Mouse (Mus musculus): ENCODE measurements around the gene Srsf1.
"Not testable (repeated sequence)": the region's sequence is repeated elsewhere in the genome, so short reads cannot be mapped to it uniquely, and the experiment has no call there.

Gene Srsf1

DNA sequence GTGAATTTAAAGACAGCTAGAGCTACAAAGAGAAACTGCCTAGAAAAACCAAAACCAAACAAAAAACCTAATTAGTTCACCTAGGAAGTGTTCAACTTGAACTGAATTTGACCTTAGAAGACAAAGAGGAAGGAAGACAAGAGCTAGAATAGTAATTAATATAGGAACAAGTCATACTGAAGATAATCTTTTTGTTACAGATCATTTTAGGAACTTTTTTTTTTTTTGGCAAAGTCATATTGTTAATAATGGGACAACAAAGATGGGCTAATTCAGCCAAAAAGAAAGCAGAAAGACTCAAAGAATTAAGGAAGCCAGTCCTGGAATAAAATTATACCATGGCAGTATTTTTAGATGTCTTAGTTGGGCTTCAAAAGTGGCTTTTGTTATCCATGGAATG is 2.9 kb upstream of the Srsf1 start:
- no peak for DNase-seq

GRCm38 (mm10) chr11:88045159-88045558 is 2.0 kb upstream of the Srsf1 start:
- not testable (repeated sequence) for DNase-seq

DNA sequence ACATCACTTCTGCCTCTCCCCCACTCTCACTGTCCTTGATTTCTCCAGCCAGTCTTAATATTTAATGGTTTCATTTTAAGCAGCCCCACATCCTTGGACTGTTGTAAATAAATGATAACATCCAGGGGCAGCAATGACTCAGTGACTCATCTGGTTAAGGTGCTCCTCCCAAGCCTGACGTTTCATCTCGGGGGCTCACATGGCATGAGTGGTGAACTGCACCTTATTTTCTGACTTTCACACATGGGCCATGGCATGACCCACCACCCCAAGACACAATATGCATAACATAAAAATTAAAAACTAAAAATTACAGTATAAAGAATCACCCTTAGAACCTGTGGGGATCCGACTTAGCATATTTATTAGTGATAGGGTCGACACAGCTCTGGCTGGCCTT is 1.3 kb upstream of the Srsf1 start:
- DNase-seq, result no peak

DNA sequence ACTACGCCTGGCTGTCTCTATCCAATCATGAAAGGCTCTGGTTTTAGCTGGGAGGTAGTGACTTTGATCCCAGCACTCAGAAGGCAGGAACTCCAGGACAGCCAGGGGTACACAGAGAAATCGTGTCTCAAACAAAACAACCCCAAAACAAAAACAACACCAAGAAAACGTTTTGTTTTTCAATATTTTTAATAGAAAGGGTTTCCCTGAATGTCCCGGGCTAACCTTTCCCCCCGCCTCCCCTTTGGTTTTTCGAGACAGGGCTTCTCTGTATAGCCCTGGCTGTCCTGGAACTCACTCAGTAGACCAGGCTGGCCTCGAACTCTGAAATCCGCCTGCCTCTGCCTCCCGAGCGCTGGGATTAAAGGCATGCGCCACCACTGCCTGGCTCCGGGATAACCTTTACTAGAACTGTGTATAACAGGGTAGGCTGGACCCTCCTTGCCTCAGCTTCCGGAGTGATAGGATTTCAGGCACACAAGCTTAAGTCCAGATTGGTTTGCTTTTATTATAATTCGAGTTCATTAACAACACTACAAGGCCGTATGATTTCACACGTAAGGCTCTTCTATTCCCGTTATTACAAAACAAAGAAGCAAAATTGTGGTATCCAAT is 743 bp upstream of the Srsf1 start:
- DNase-seq, result peak; percentile 29

- peak; percentile 75 for DNase-seq
These were observed 828 bp downstream of the Srsf1 start for GRCm38 (mm10) chr11:88047871-88048531.

- no peak for DNase-seq
These were observed 1.9 kb downstream of the Srsf1 start for GRCm38 (mm10) chr11:88048961-88049670.

DNA sequence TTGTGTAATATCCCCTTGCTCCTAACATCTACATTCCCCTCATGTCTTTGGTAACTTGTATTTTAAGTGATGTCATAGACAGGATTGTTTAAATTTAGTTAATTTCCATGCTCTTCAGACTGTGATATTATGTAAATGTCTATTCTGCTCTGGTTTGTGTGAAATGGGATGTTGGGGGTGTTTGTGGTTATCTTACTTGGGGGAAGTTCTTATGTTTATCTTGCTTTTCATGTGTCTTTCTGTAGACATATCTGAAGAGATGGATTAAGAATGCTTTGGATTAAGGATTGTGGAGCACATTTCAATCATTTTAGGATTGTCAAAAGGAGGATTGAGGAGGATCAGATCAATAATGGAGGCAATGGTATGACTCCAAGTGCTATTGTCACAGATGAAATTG is 2.6 kb downstream of the Srsf1 start:
- no peak for DNase-seq

DNA sequence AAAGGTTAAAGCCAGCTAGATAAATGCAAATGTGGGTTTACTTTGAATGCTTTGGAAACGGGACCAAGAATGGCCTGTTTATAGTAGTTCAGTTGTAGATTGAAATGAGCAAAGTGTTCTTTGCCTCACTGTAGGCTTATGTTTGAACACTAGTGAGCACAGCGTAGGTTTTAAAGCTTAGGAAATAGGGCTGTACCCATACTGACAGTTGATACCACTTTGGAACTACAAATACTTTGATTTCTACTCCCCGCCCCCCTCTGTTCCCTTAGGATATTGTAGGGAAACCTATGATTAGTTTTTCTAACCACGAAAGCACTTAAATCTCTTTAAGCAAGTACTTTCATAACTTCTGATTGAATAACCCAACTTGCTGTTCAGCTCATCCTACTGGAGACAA is 5.5 kb downstream of the Srsf1 start:
- DNase-seq, result no peak

- DNase-seq, result no peak
These were observed 6.6 kb downstream of the Srsf1 start for GRCm38 (mm10) chr11:88053821-88054220.

DNA sequence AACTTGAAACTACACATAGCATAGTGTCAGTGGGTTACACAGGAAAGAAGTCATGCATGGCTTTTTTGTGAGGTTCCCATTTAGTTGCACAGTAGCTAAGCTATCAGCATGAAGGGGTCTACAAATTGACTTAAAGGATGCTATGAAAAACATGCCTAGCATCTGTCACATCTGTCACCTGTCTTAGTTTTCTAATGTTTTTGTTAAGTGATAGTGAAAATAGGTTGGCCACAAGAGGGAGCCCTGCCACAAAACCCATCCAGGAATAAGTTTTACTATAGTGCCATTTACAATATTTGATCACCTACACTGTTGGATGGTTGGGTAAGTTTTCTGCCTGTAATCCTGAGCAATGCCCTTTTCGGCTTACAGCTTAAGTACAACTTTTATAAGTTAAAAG is 7.4 kb downstream of the Srsf1 start:
- DNase-seq, result peak; percentile 70

DNA sequence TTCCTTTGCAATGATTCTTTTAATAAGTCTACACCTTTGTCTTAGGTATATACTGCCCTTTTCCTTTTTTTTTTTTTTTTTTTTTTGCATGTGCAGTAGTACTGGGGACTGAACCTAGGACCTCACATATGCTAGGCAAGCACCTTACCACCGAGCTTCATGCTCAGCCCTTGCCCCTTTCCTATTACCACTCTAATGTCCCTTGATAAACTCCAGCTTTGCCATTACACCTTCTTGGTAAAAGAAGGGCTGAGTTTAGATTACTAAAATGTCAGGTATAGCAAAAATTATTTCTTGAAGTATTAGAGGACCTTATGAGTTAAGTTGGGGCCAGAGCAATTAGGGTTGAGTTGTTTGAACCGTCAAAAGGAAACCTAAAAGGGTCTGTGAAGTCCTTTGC is 8.6 kb downstream of the Srsf1 start:
- DNase-seq, result no peak

DNA sequence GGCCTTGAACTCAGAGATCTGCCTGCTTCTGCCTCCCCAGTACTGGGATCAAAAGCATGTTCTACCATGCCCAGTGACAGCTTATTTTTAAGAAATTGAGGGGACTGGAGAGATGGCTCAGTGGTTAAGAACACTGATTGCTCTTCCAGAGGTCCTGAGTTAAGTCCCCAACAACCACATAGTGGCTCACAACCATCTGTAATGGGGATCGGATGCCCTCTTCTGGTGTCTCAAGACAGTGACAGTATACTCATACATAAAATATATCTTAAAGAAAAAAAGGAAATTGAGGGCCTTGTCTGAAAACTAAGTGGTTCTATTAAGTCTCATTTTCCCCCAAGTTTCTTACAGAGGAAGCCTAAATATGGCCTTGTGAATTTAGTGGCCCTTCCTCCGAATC is 10.6 kb downstream of the Srsf1 start:
- DNase-seq, result no peak

- DNase-seq, result peak; percentile 34
These were observed 12.0 kb downstream of the Srsf1 start for GRCm38 (mm10) chr11:88059141-88059540.

GRCm38 (mm10) chr11:88061892-88062625 is 14.9 kb downstream of the Srsf1 start:
- DNase-seq, result no peak

- no peak for DNase-seq
These were observed 18.6 kb downstream of the Srsf1 start for GRCm38 (mm10) chr11:88065732-88066131.

DNA sequence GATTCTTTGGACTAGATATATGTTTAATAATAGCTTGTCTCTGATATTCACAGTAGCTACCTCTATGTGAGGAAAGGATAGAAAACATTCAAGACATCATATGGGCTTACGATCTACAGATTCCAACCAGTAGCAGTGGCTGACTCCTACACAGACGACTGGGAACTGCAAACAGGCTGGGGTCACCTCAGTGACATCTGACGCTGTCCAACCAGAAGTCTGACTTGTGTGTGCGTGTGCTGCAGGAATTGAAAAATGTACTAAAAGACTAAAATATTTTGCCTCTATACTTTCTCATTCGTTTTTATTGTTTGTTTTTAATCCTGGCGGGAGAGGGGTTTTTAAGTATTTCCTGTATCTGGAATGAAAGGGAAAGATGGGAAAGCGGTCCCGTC is 20.0 kb downstream of the Srsf1 start:
- no peak for DNase-seq

DNA sequence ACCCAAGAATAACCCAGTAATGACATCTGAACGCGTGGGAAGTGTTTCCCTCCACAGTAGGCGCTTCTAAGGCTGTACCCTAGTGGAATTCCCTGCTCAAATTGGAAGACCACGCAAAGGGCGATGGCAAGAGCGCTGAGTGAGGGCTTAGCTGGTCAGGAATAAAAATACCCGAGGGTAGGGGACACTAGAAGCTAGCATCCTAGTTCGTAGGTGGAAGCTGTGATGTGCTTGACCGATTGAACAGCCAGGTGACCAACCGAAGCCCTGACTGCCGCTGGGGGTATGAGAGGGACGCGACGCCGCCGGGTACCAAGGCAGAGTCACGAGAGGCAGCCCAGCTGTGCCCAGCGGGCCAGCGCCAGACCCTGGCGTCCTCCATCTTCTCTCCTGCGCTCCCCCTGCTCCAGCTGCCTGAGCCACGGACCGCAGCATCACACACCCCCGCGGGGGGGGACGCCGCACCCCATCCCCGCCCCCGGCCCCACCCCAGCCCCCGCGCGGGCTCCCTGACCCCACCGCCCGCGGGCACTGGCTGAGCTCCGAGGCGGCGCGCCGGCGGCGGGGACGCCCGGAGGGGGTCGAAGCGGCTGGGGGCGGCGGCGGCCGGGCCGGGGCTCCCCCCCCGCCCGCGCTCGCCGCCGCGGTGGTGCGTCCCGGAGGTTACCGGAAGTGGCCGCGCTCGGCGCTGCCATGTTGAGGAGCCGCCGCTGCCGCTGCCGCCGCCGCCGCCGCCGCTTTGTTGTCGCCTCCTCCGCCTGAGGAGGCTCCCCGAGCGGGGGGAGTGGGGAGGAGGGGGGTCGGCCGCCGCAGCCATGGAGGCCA is 20.6 kb downstream of the Srsf1 start, which contains the start of gene Vezf1:
TSS of gene Vezf1 (plus strand) at position 694 of the 825 bp plus-strand sequence.
- DNase-seq, result peak; percentile 82

DNA sequence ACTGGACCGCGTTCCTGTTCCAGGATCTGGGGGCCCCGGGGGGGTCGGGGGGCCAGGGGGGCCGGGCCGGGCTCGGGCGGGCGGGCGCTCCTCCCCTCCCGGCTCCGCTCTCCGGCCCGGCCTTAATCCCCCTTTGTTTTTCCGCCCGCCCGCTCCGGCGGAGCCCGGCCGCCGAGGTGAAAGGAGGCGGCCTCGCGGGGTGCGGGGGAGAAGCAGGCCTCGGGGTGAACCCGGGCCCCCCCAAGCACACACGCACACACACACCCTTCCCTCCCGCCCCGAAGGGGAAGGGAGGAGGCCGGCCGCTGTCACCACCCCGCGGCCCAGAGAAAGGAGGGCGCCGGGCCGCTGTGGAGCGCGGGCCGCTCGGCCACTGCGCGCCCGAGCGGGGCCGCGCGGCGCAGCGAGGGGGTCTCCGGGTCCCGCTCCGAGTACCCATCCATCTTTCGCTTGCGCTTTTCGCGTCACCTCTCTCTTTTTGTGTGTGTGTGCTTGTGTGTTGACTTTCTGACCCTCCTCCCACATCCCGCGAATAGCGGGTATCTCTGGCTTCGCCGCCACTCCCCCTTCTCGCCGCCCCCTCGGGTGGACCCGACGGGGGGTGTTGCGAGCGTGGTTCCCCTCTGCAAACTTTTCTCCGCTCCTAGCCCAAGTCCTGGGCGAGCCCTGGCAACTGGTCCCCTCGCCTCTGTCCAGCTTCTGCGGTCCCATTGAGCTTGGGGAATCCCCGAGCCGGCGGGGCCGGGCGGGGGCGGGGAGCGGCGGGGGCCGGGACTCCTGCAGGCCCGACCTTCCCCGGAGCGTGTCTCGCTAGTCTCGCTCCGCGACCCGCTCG is 21.5 kb downstream of the Srsf1 start:
- peak; percentile 65 for DNase-seq

DNA sequence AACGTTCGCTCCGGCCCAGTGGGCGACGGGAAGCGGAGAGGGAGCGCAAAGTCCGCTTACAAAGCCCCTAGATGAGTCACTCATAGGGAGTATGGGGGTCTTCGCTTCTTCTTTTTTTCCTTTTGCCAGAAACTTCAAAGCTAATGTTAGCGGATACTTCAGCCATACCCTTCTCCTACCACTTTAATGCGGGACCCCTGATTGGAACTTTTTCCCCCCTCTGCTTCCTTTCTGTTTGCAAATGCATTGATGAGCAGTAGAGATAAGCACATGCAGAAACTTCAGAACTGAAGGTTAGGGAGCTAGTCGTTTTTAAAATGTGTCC is 22.0 kb downstream of the Srsf1 start:
- DNase-seq, result no peak

DNA sequence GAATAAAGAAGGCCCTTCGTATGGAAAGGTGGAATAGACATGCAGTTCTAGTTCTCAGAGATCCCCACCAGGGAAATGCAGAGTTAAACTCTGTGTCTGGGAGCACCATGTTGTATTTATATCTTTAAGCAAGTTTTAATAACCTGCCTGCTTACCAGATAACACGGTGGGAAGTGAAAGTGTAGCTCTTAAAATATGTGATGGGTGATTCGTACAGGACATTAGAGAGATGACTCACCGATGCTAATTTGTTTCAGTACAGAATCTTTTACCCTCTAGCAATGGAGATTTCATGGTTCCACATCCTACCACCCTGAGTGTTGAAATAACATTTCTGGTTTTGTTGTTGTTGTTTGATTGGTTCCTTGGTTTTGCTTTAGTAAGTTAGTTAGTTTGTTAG is 23.2 kb downstream of the Srsf1 start:
- DNase-seq, result no peak

GRCm38 (mm10) chr11:88071113-88071512 is 23.9 kb downstream of the Srsf1 start:
- DNase-seq, result no peak

- DNase-seq, result no peak
These were observed 26.2 kb downstream of the Srsf1 start for GRCm38 (mm10) chr11:88073343-88073875.
